Mouse (Mus musculus): Measurements from ENCODE around the gene Dlgap1.

Dlgap1 gene

DNA sequence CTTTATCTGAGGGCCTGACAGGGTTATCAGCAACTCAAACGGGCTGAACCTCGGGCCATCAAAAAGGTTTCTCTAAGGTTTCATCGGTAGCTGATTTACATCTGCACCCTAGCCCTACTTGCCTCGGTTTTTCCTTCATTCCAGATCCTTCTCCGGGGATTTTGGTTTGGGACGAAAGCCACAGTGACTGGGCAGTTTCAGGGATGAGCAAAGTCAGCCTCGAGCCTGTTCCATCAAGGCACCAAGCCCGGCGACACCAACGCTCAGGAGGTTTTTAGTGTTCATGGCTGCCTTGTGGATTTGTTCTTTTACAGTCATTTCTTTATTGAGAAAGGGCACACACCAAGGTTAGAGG lies 779.6 kb downstream of the Dlgap1 start:
- no peak for TF ChIP-seq GATA4 (IDR thresholded peaks at IDR 0.05; ENCODE audit: insufficient replicate concordance, low read length)

DNA sequence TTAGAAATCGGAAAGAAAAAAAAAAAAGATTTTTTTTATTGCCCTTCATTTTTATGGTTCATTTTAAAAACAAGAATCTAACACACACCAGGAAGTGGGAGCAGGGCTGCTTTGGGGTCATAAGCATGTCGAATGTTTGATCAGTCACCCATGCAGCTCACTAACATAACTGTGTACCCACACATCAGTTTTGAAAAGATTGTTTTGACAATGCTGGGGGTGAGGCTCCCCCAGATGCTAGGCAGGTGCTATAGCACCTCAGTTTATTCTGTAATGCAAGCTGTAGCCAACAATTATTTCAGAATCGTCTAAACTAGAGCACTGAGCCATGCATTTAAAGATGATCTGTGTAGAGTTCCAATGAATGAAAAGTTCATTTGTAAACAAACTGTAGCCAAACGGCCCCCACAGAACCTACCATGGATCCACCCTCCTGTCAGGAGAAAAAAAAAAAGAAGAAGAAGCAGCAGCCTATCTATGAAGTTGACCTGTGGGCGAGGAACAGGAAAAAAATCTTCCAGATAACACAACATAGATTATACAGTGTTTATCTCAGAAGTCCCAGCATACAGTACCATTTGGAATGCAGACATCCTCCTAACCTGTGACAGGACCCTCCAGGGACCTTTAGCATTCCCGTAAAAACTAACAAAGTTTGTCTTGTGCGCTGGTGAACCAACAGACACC lies 780.2 kb downstream of the Dlgap1 start:
- no peak for TF ChIP-seq GATA4 (IDR thresholded peaks at IDR 0.05; ENCODE audit: insufficient replicate concordance, low read length)

DNA sequence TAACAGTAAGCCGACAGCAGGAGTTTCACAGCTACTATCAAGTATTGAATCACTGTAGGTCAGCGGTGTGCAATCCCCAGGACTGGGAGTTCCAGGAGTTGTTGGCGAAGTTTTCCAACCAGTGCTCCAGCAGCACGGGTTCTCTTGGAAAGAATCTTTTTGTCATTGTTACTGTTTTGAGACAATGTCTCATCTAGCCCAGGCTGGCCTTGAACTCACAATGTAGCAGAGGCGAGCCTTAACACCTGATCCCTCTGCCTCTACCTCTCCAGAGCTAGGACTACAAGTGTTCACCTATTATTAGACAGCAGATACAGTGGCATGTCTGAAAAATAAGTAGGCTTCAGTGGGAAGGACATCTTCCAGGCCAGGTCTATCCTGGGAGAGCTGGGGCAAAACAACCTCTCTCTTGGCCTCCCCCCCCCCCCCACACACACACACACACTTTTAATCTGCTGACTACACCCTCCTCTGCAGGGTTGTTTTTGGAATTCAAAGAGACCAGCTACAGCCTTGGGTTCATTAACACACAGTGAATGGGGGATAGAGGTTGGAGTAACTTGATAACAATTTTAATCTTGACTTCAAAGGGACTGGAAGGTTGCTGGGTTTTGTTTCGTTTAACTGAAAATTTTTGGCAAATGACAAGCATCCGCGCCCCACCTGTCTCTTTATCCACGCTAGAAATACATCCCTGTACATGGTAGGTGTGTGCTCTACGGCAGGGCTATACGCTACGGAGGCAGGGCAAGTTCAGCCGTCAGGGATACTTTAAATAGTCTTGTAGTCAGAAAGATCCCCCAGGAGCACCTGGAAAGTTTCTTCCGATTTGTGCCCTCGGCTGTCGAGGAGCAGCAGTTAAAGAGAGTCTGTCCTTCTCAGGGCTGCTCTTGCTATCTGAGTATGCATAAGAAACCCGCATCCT lies 781.6 kb downstream of the Dlgap1 start:
- TF ChIP-seq GATA4 (IDR thresholded peaks at IDR 0.05; ENCODE audit: insufficient replicate concordance, low read length) = no peak

DNA sequence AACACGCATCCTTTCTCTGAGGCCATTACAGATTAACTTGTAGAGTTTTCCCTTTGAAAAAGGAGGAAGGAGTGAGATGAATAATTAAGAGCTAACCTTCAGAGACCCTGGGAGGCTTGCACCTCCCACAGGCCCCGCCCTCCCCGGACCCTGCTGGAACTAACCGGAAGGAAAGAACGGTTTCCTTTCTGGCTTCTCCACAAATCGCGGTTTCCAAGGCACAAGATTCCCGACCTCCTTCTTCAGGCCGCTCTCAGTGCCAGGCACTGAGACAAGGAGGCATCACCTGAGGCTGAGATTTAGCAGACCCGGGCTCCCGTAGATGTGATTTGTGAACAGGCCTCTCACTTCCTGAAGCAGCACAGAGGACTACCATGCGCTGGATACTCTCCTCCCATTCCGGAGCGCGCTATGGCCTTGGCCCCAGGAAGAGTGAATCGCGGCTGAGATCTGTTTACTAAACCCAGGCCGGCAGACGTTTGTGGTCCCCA lies 782.3 kb downstream of the Dlgap1 start:
- TF ChIP-seq GATA4 (IDR thresholded peaks at IDR 0.05; ENCODE audit: insufficient replicate concordance, low read length) = no peak

DNA sequence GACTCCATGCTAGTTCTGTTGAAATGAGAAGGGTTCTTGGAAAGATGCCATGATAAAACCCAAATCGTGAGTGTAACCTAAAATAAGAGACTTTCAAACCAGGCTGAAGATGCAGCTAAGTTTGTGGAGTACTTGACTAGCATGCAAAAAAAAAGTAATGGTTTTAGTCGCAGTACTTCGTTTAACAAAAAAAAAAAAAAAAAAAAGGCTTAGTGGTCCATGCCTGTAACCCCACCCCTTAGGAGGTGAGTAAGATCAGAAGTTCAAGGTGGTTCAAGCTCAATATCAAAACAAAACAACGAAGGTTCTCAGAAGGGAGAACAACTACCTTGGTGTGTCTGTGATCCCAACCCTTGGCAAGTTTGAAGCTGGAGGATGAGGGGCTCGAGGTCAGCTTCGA lies 782.8 kb downstream of the Dlgap1 start:
- TF ChIP-seq GATA4 (IDR thresholded peaks at IDR 0.05; ENCODE audit: insufficient replicate concordance, low read length) = no peak

DNA sequence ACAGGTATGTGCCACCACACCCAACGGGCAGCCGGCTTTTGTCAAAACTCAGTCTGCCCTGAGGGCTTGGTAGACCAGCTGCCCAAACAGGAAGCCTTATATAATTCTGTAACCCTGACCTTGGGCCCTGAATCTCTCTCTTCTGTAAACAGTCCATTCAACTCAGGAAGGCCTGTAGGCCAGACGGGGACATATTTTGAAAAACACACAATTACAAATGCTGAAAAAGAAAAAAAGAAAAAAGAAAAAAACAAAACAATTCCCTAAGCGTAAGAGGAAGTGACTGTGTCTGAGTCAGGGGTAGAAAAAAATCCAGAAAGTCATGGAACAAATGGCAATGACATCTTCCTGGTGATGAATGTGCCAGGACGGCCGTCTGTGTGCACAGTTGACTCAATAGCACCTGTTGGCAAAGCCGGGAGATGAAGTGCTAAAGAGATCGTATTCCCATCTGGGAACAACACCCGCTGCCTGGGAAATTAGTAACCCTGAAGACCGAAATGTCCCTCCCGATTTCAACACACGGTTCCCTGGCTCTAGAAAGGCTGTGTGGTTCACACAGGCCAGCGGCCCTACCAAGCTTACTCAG lies 784.7 kb downstream of the Dlgap1 start:
- no peak for TF ChIP-seq GATA4 (IDR thresholded peaks at IDR 0.05; ENCODE audit: insufficient replicate concordance, low read length)

DNA sequence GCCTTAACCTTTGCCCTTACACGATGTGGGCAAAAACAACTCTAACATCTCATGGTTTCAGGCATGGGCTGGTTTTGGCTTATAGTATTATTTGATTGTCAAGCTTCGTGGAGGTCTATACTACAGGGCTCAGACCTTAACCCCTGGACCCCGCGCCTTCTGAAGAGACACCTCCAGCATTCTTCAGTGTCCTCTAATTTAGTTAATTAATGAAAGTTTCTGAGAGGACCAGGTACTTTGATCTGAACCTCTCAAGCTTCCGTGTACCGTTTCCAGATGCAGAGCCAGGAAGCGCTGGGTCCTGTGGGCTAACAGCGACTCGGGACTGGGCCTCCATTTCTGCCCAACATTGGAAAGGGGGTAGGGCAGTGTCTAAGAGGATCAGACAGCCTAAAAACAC lies 785.2 kb downstream of the Dlgap1 start:
- no peak for TF ChIP-seq GATA4 (IDR thresholded peaks at IDR 0.05; ENCODE audit: insufficient replicate concordance, low read length)

DNA sequence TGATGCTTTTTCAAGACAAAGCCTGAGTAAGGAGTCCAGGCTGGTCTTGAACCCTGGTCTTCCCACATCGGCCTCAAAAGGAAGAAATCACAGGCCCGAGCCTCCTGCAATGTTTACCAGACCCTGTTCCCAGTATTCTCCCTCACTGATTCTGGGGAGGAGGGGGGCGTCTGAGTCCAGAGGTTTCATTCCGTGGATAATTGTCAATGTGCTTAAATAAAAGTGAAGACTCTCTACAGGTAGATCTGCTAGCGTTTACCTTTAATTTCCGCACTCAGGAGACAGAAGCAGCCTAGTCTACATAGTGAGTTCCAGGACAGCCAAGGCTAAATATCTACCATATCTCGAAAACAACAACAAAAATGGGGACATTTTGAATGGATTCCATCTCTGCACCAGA lies 785.8 kb downstream of the Dlgap1 start:
- TF ChIP-seq GATA4 (IDR thresholded peaks at IDR 0.05; ENCODE audit: insufficient replicate concordance, low read length) = no peak

DNA sequence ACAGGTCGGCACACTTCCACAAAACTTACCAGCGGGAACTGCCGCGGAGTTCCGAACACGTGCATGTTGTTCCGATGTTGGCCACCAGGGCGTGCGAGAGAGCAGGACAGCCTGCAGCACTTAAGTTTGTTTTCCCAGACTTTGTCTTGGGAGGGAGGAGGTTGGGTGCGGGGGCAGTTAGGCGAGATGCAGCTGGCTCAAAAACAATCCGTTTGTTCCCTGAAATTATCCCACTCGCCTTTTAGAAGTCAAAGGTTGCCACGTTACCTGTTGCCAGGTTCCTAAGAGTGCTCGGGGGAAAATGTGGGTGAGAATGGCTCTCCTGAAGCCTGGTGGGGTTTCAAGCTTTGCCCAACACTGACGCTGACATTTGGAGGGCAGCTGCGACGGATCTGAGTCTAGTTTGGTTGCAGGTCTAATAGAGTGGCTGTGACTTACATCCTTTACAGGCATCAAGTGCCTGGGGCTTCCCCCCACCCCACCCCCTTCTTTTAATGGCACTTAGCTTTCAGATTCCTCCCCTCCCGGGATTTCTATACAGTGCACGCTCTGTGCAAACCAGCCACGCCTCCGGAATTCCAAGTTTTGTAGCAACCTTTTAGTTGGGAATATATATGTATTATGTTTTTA lies 786.3 kb downstream of the Dlgap1 start:
- TF ChIP-seq GATA4 (IDR thresholded peaks at IDR 0.05; ENCODE audit: insufficient replicate concordance, low read length) = no peak

DNA sequence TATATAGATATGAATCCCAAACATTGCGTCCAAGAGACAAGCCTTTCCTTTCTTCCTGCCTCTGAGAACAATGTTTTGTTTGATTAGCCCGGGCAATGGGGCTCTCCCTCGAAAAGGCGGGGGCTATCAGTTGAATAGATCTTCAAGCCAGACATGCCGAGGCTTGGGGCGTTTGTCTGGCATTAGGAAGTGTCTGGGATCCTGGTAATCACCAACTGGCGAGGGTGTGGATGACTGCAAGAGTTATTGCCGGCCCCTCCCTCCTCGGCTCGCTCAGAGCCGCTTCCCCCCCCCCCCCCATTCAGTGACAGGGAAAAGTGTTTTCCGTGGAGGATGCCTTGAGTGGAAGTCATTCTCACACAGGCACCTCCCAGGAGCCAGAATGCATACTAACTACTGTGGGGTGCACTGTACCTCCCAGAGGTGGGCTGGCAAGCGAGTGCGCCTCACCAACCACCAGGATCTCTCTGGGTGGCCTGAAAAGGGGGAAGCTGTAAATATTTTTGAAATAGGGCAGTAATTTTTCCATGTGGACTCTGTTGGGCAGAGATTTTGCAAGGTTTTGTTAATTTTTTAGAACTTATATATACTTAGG lies 786.9 kb downstream of the Dlgap1 start:
- no peak for TF ChIP-seq GATA4 (IDR thresholded peaks at IDR 0.05; ENCODE audit: insufficient replicate concordance, low read length)

DNA sequence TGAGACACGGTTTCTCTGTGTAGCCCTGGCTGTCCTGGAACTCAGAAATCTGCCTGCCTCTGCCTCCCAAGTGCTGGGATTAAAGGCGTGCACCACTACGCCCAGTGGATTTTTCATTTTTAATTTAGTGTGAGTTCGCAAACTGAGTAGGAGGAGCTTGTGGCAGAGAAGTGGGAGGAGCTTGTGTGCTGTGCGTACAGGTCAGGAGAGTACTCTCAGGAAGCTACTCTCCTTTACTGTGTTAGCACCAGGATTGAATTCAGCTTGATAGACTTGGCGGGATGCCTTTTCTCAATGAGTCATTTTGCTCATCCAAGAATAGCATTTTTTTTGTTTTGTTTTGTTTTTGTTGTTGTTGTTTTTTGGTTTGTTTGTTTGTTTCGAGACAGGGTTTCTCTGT lies 793.1 kb downstream of the Dlgap1 start:
- TF ChIP-seq GATA4 (IDR thresholded peaks at IDR 0.05; ENCODE audit: insufficient replicate concordance, low read length) = no peak

DNA sequence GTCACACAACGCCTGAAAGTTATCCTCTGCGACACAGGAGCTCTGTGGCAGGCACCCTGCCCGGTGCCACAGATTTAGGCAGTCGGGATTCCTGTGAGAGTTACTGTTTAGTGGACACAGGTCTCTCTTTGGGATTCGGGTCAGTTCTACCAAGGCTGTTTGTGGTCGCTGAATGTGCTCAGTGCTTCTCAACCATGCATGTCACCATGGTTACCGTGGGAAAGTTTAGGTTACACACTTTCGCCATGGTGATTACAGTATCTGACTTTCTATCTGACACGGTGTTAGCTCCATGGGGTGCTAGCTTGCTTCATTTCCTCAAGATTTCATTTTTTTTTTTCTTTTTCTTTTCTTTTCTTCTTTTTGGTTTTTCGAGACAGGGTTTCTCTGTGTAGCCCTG lies 793.8 kb downstream of the Dlgap1 start:
- no peak for TF ChIP-seq GATA4 (IDR thresholded peaks at IDR 0.05; ENCODE audit: insufficient replicate concordance, low read length)

DNA sequence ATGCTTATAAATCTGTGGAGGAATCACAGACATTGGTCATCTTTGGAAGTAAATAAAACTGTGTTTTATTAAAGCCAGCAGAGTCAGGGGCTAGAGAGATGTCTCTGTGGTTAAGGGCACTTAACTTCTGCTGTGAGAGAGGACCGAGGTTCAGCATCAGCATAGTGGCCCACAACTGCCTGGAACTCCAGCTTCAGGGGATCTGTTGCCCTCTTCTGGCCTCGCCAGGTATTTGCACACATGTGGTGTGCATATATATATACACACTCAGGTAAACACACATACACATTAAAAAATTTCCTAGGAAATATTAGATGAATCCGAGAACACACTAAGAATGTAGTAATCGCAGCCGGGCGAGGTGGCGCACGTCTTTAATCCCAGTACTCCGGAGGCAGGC lies 796.5 kb downstream of the Dlgap1 start:
- no peak for TF ChIP-seq GATA4 (IDR thresholded peaks at IDR 0.05; ENCODE audit: insufficient replicate concordance, low read length)

DNA sequence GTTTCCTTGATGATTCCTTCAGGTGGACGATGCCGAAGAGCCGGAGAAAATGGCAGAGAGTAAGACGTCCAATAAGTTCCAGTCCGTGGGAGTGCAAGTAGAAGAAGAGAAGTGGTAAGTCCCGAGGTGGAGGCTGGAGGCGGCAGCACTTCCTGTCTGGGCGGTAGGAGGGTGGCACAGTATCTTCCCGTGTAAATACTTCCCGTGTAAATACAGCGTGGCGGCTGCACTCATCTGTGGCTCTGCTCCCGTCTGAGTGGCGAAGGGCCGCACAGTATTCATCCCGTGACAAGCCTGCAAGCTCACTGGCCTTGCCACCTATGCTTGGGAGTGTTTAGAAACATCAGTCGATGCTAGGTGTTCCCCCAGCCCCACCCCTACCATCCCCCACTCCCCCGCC lies 797.1 kb downstream of the Dlgap1 start:
- TF ChIP-seq GATA4 (IDR thresholded peaks at IDR 0.05; ENCODE audit: insufficient replicate concordance, low read length) = no peak
